Mouse (Mus musculus): ENCODE measurements around the gene Dennd6a. TPM values are rescaled to one million over a fixed set of nuclear protein-coding genes. Genes with fewer than 3 reads are reported as not detected.

Dennd6a gene
- total RNA-seq, 4 experiments from 2014 or later: 6.1 to 7.3 (median 6.6) TPM

DNA sequence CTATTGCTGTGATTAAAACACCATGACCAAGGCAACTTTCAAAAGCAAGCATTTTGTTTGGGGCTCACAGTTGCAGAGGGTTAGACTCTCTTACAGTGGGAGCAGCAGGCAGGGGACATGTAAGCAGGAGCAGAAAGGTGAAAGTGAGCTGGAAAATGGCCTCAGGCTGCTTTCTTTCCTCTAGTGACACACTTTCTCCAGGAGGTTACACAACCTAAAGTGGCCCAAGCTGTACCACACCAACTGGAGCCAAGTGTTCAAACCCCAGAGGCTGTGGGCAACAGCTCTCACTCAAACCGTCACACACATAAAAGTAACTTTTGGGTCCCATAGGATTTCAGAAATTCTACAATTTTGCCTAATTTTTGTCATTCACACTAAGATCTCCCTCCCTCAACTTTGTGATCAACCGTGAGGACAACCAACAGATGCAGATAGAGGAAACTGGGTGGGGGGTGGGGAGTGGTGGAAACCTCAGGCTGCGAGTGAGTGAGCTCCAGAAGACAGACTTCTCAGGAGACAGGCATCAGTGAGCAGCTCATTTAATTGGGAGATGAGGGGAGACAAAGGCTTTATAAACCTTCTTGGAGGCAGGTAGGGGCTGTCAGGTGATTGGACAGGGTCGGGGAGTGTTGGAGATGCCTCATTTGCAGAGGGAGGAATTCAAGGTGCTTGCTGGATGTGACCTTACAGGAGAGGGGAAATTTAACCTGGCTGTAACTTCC is 1.5 kb upstream of the Dennd6a start:
- DNase-seq (ENCODE audit: low spot score in 2 of 2): no peak

DNA sequence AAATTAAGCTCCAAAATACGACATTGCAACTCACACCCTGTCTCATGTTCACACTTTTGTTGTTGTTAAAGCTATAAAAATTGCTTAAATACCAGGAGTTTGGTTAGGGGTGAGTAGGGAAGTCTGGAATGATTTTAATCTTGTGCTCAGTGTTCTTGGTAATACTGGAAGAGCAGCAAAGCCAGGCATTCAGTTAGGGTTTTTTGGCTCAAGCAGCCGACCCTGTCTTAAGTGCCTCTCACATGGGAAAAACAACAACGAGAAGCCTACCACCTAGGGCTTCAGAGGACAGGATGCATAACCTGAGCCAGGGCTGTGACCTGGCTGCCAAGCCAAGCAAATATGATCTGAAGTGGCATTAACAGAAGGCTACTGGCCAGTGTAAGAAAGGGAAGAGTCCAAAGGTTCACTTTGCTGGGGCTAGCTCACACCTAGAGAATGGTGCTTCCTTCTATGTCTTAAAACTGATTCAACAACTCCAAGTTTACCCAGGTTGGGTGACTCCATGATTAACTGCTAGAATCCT is 2.7 kb downstream of the Dennd6a start:
- peak in 1 of 2 experiments; percentile 10 for DNase-seq (ENCODE audit: low spot score in 2 of 2)

- no peak for DNase-seq (ENCODE audit: low spot score in 2 of 2)
These were observed 5.1 kb downstream of the Dennd6a start for GRCm38 (mm10) chr14:26578791-26579191.

DNA sequence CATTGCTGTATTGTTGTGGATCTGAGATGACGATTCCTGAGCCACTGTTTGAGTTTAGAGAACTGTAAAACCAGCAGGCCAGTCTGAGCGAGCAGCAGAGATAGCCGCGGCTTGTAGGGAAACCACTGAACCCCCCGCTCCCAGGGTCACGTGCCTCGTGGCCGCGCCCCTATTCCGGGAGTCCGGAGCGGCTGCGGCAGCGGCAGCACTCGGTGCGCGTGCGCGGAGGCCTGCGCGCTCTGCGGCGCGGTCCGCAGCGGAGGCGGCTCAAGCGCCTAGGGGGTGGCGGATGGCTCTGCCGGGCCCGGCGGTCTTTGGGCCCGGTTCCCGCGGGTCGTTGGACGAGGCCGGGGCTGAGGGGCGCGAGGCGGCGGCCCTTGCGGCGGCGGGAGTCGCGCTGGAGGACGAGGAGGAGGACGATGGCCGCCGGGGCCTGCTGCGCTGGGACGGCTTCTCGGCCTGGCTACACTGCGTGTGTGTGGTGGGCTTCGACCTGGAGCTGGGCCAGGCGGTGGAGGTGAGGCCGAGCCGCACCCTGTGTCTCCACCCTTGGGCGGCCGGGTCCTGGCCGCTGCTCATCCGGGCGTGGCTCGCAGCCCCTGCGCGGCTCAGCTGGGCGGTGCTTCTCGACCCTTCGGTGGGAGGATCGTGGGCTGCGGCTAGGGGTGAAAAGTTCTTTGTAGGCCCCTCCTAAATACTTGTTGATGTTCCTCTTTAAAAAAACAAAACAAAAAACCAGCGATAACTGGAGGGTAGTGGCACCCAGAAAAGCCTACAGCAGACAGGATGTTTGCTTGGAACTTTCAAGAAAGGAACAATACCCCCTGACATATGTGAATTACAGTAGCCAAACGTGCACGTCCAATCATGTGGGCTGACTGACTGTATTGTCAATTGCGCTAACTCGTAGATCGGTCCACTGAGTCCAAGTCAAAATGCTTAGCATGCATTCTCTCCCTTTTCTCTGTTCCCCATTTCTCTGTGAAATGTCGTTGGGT is 6.0 kb downstream of the Dennd6a start:
- DNase-seq (ENCODE audit: low spot score in 2 of 2): peak; percentile 75 to 86

GRCm38 (mm10) chr14:26583645-26584044 is 10.0 kb downstream of the Dennd6a start:
- DNase-seq (ENCODE audit: low spot score in 2 of 2): no peak

GRCm38 (mm10) chr14:26587116-26587515 is 13.5 kb downstream of the Dennd6a start:
- DNase-seq (ENCODE audit: low spot score in 2 of 2): no peak

DNA sequence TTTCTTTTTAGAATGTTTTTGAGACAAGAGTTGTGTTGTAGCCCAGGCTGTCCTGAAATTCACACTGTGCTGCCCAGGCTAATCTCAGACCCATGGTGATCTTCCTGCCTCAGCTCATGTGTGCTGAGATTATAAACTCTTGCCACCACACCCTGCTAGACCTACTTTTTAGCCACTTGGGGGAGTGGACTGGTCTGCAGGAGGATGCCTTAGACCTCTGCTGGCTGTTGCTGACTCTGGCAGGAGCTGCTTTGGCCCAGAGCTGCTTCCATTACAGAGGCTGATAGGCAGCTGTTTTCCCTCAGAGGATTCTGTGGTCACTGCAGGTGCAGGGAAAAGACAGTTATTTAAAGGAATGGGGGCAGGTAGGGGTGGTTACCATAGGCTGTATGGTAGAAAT is 17.7 kb downstream of the Dennd6a start:
- DNase-seq (ENCODE audit: low spot score in 2 of 2): no peak

DNA sequence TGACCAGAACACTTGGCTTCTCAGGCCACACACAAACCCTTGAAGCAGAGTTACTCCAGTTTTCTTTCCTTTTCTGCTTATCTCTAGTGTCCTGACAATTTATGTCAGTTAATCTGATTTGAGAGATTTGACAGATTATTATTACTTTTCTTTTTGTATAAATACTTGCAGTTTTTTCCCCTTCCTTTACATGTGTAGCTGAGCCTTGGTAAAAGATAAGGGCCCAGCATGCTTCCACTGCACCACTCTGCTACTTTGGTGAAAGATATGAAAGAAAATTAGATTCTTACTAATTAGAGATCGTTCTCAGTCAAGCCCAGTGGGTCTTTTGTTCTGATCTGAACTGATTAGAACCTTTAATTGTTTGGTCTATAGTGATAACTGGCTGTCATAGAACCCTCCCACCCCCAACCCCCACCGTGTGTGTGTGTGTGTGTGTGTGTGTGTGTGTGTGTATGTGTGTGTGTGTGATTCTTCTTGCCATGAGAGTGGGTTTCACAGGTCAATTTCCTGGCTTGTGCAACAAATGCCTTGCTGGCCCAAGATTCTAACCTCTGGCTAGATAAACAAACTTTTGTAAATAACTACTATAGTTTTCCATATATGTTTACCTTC is 19.7 kb downstream of the Dennd6a start:
- no peak for DNase-seq (ENCODE audit: low spot score in 2 of 2)

DNA sequence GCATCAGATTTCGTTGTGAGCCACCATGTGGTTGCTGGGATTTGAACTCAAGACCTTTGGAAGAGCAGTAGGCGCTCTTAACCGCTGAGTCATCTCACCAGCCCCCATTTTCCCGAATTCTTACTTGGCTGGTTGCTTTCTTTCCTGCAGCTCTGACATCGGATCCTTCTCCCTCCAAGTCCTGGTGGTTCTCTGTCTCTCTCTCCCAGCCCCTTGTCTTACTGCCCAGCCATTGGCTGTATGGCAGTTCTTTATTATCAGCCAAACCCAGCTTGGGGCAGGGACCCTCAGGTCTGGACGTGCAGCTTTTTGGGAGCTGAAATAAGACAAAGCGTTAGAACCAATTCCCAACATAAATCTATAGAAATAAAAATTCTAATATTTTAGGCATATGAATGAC is 21.5 kb downstream of the Dennd6a start:
- no peak for DNase-seq (ENCODE audit: low spot score in 2 of 2)

GRCm38 (mm10) chr14:26595695-26596365 is 22.2 kb downstream of the Dennd6a start:
- DNase-seq (ENCODE audit: low spot score in 2 of 2): no peak

DNA sequence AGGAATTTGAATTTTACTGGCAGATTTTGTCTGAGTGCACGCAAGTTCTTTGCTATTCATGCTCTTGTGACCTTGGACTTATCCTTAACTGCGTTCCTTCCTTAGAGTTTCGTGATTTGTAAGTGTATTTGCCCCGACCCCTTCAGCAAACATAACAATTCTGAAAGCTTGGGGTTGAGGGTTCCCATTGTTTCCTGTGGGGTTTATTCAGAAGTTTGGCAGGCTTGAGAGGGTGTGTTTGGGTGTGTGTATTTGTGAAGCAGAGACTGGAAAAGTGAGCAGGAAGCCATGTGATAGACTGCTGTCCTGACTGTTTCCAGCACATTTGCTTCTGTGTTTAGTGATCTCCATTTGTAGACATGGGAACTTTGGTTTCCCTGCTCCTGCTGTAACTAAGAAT is 31.7 kb downstream of the Dennd6a start:
- no peak for DNase-seq (ENCODE audit: low spot score in 2 of 2)

DNA sequence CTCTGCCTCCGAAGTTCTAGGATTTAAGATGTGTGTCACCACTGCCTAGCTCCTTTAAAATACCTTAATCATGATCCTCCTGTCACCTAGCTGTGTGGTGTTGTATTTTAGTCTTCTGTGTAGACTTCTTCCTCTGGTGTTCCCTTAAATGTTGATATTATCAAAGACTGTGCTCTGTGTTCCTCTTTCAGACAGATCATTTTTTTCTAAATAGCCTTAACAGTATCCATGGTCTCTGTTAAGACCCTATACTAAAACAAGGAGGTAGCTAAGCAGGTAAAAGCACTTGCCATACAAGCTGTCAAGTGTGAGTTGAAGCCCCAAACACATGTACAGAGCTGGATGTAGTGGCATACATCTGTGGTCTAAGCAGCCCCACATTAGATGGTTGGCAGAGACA is 36.0 kb downstream of the Dennd6a start:
- DNase-seq (ENCODE audit: low spot score in 2 of 2): no peak

DNA sequence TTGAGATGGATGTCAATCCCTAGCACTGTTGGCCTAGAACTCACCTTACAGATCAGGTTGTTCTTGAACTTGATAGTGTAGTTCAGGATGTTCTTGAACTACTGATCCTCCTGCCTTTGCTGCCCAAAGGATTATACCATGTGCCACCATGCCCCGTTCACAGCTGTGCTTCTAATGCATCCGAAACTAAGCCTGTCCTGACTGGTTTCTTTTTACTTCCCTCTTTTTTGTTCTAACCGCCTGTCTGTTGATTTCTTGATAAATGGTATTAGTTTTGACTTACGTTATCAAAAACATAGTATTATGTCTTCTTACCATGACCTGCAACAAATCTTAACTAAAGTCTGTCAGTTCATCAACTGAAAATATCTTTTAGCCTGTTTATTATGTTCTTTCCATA is 37.0 kb downstream of the Dennd6a start:
- DNase-seq (ENCODE audit: low spot score in 2 of 2): no peak

GRCm38 (mm10) chr14:26625301-26625700 is 51.6 kb downstream of the Dennd6a start:
- DNase-seq (ENCODE audit: low spot score in 2 of 2): no peak

- no peak for DNase-seq (ENCODE audit: low spot score in 2 of 2)
These were observed 53.0 kb downstream of the Dennd6a start for GRCm38 (mm10) chr14:26626605-26627140.

DNA sequence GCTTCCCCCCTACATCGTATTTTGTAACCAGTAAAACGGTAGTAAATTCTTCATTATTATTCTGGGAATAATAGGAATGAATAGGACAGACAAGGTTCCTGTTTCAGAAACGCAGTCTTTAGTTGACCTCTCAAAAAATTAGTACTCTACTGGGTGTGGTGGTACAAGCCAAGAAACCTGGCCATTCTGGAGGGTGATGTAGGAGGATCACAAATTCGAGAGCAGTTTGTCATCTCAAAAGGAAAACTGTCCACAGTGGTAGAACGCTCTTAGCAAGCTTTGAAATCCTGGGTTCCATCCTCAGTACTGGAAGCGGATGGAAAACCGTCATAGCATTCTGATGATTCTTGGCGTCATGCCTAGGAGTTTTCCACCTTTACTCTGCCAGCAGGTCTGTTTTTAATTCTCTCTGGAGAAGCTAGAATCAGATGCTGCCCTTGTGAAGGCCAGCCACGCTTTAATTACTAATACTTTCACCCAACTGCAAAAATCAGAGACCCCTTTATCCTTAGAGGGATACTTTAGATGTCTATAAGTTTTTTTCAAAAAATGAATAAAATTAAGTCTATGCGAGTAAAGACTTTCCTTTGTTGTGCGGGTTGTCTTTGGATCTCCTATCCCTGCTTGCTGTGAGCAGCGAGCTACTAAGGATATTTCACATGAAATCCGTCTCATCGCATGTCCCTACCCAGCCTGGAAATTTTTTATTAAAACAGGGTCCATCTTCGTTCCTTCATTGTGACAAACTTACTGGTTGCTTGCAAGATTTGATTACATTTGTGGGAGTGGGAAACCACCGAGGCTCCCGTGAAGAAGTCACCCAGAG is 63.6 kb downstream of the Dennd6a start:
- DNase-seq (ENCODE audit: low spot score in 2 of 2): peak; percentile 12 to 13

DNA sequence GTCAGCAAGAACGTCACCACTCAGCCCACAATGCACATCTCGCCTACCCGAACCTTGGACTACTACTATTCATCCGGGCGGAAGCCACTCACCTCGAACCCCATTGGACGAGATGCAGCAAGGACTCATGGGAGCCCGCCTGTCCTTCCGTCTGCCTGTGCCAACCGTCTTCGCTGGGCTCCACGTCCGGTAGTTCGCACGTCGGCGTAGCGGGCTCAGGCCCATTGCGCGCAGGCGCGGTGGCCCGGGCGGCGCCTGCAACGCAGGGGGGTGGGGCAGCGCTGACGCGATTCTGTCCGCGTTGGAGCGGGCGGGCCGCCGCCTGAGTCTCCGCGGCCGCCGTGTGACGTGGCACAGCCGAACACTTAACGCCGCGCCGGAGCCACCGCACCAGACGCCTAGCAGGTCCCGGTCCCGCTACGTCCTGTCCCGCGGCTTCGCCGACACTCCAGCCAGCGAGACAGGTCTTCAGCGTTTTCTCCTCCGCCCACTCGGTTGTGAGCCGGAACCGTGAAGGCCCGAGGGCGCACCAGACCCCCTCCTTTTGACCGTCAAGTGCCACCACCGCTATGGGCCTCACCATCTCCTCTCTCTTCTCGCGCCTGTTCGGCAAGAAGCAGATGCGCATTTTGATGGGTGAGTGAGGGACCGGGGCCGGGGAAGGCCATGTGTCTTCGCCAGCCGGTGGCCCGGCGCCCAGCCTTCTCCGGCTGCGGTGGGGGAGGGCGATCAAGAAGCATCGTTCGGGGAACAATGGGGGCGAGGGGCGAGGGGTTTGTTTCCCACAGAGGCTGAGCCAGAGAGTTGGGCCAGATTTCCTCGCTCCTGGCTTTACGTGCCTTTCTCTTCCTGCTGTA is 64.4 kb downstream of the Dennd6a start, which contains the start of gene Arf4:
Arf4 (plus strand) TSS at position 224 of the 857 bp plus-strand sequence.
- DNase-seq (ENCODE audit: low spot score in 2 of 2): peak; percentile 94 to 97

DNA sequence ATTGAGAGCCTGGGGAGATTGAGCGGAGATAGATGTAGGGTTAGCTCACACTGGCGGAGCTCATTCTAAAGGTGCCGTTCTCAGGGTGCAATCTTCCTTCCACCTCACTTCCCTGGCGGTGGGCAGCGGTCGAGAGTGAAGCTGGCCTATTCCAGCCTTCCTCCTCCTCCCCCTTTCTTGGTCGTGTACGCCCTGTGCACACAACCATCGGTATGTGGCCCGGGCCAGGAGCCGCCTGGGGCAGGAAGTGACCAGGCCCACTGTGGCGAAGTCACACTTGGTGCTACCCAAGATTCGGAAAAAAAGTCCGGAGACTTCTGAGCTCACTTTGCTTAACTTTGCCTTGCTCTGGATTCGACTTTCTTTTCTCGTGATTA is 65.0 kb downstream of the Dennd6a start:
- peak; percentile 14 to 47 for DNase-seq (ENCODE audit: low spot score in 2 of 2)

DNA sequence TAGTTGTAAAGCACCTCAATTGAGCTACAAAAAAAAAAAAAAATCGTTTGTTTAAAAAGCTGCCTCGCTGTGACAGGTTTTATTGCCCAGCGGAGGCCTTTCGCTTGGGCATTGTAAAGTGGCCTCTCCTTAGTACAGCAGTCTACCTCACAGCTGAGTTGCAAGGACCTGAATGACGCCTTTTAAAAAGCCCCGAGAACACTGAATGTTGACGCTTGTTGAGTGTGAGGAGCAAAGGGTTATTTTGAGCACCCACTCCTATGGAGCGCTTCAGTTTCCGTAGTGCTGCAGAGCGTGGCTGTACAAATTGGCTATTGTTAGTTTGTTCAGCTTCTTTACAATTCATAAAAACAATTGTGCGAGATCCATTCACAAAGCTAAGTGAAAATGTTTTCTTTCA is 65.6 kb downstream of the Dennd6a start:
- DNase-seq (ENCODE audit: low spot score in 2 of 2): no peak
